Mouse (Mus musculus) embryonic fibroblast, embryonic 13.5 days (primary cell): ENCODE data around the gene Zfp418.

ENCODE experiments used
- CTCF ChIP-seq: IDR thresholded peaks from 2 replicates; pipeline ENCODE4 v1.5.1; 2011; ENCODE audit warnings: mild to moderate bottlenecking, control low read depth, low read length, moderate library complexity, borderline replicate concordance; ENCODE audit not compliant: insufficient read depth
- POLR2A ChIP-seq: IDR thresholded peaks from 2 replicates; pipeline ENCODE4 v1.6.1; 2011; ENCODE audit warnings: low read depth, mild to moderate bottlenecking, control low read depth, low read length, moderate library complexity

DNA sequence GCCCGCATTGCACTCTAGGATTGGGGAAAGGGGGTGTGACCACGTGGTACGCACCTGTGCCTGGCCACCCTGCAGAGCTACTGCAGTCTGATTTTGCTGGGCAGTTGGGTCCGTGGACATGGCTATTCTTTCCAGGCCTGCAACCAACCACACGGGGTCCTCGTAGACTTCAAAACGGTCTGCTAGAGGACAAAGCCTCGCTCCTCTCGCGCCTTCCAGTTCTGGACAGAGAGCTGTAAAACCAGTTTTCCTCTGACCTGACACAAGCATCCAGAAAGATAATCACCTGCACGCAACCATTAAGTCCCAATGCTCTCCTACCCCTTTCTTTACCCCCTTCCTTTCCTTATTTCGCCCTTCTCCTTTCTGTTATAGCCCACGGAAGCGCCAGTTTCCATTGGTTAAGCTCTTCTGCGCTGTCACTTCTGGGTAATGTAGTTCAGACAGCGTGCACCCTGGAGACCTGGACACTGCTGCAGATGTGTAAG is 34.7 kb upstream of the Zfp418 start, which contains the start of gene Zfp773:
- TF ChIP-seq CTCF (no peak), POLR2A (no peak)
